Mouse (Mus musculus): ENCODE results near the gene Rps12-ps3.

- TF ChIP-seq CTCF (IDR thresholded peaks at IDR 0.05; ENCODE audit: insufficient read depth, low read length) (no peak), POLR2A (IDR thresholded peaks at IDR 0.05; ENCODE audit: borderline replicate concordance, extremely low read depth, low read depth, low read length) (no peak)
These were observed 24.2 kb downstream of the Rps12-ps3 start for GRCm38 (mm10) chr19:59346325-59346724.

Data from lung, adult 2 months (tissue).